Comparison of ENCODE assay signal across 14 mouse cellular contexts in genomic region chrX:102950136-102950535, GRCm38 (mm10). TPM values are rescaled to one million over a fixed set of nuclear protein-coding genes. Genes with fewer than 3 reads are reported as not detected.
DNase-seq lines count a peak whose midpoint lies in the region; TF ChIP-seq lines count a peak whose summit lies in the region.
"Not testable (repeated sequence)": the region's sequence is repeated elsewhere in the genome, so short reads cannot be mapped to it uniquely, and the experiment has no call there.
"Had no signal": no experiment of that assay in that cellular context is flagged by ENCODE, and none has a peak within 500 bp of the region (broad histone marks: within the 10 kb centered on the region; RNA-seq: fewer than 3 reads in every experiment).

No protein-coding gene starts in this region.

- peak overlapping the region; percentile 17 for H3K4me3 ChIP-seq in layer of hippocampus, adult 2 months

- DNase-seq in 3134 (ENCODE audit: extremely low read depth, insufficient read length, low spot score) (peak; percentile 69), R1 (ENCODE audit: low read depth, low spot score) (peak; percentile 22)
- DNase-seq in cerebellum, adult 11-12 months = peak; percentile 22
- DNase-seq in heart, adult 11 months = peak; percentile 49
- peak in 1 of 2 experiments; percentile 22 for DNase-seq in layer of hippocampus, adult 2 months (ENCODE audit: low spot score in 2 of 2)
- peak; percentile 71 for DNase-seq in layer of hippocampus, adult 9-11 months
- peak; percentile 14 for DNase-seq in right cerebral cortex, adult 18-20 months

- peak overlapping the region; percentile 43; the same call in 1 of the 2 replicates for H3K27ac ChIP-seq in layer of hippocampus, adult 2 months

- TF ChIP-seq CTCF in layer of hippocampus, adult 2 months (conservative IDR thresholded peaks at IDR 0.05) = not testable (repeated sequence)

RNA-seq across cellular contexts. Expression of gene 1700018G05Rik, which starts 22.0 kb away (rescaled TPM):
- not detected for total RNA-seq in layer of hippocampus, adult 2 months (2021)
- total RNA-seq: adrenal gland, adult 2 months; adrenal gland, postnatal 10 days; adrenal gland, postnatal 25 days; adrenal gland, postnatal 4 days; ES-E14; forebrain, postnatal 0 days; MEL had no signal

RNA-seq across cellular contexts. Expression of gene 1700011M02Rik, which starts 41.4 kb away (rescaled TPM):
- not detected for total RNA-seq in layer of hippocampus, adult 2 months (2021)
- total RNA-seq: adrenal gland, adult 2 months; adrenal gland, postnatal 10 days; adrenal gland, postnatal 25 days; adrenal gland, postnatal 4 days; ES-E14; forebrain, postnatal 0 days; MEL had no signal

RNA-seq across cellular contexts. Expression of gene Dmrtc1a, which starts 41.6 kb away (rescaled TPM):
- 1 to 10 TPM; 5.6 to 6.6 TPM for total RNA-seq in layer of hippocampus, adult 2 months (2021)
- total RNA-seq: adrenal gland, adult 2 months; adrenal gland, postnatal 25 days; MEL had no signal
